Mouse (Mus musculus) kidney, adult 8-10 months (tissue): ENCODE measurements around the gene Gpr171.
"Not testable (repeated sequence)": the region's sequence is repeated elsewhere in the genome, so short reads cannot be mapped to it uniquely, and the experiment has no call there.

ENCODE experiments used
- DNase-seq, 2 experiments: peaks; one replicate each; pipeline ENCODE4 v3.0.0; 2022

Gpr171 gene

DNA sequence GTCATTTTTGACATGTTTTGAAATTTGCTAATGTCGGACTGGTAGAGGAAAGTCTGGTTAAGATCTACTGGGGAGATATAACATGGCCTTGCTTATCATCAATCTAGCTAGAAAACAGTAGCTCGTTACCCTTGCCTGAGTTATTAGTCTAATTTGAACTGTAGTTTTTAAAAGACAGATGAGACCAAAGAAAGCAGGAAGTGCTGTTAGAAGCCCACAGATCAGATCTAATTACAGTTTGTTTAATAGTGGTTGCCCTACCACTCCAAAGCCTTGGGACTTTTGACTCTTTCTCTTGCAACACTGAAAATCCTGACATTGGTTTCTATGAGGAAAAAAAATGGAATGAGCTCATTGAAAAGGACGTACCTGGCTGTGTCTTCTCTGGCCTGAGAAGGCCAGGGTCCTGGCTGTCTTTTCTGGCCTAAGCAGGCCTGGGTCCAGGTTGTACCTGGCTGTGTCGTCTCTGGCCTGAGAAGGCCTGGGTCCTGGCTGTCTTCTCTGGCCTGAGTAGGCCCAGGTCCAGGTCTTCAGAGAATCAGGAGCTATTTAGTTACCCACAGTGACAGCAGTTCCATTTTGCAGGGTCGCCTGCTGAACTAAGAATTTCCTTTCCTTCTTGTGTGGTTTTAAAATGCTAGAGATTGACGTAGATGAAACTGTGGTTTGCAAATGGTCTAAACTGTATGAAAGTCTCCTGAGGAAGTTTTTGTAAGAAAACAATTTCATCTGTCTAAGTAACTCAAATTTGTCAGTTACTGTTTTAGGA is at the start of gene Gpr171:
Gene Gpr171 (minus strand): TSS at position 604 of the 769 bp plus-strand sequence.
- DNase-seq: no peak

DNA sequence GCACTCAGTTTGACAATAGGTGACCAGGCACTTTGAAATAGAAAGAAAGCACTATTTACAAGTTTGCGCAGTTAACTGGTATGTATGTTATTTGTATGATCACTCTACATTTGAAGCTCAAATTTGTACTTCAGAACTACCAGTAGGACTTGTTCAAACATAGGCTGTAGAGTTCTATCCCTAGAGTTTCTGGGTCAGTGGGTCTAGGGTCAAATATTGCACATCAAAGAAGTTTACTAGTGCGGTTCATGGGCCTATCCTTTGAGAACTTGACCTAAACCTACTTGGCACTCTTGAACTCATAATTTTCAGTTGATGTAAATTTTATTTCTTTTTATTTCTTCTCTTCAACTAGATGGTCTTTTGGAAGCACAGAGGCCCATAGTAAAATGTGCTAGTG is 49.0 kb upstream of the Gpr171 start:
- DNase-seq: no peak

DNA sequence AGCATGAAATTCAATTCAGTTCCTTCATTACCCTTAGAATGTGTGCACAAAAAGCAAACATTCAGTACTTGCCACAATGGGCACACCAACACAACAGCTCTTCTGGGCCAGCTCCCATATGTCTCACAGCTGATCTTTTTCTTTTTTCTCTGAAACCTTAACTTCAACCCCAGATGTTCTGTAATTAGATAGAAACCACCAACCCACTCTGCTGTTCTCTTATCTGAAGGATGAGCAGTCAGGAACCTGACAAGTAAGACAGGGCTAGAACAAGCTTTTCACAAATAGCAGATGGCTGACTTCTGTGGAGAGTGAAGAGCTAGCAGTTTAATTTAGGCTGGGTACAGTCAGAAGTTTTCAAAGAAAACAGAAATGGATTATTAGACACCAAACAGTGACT is 48.0 kb upstream of the Gpr171 start:
- no peak for DNase-seq

DNA sequence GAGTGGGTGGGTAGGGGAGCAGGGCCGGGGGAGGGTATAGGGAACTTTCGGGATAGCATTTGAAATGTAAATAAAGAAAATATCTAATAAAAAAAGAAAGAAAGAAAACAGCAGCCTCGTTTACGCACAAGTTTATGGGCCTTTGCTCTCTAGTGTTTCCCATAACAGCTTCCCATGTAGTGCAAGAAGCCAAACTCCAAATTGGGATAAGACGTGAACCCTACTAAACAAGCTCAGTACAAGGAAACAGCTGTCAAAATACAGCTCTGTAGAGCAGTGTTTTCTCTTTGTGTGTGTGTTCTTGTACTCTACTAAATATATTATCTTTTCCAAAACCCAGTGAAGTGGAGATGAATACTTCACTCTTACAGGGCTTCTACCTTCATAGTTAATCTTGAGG is 43.6 kb upstream of the Gpr171 start:
- no peak for DNase-seq

DNA sequence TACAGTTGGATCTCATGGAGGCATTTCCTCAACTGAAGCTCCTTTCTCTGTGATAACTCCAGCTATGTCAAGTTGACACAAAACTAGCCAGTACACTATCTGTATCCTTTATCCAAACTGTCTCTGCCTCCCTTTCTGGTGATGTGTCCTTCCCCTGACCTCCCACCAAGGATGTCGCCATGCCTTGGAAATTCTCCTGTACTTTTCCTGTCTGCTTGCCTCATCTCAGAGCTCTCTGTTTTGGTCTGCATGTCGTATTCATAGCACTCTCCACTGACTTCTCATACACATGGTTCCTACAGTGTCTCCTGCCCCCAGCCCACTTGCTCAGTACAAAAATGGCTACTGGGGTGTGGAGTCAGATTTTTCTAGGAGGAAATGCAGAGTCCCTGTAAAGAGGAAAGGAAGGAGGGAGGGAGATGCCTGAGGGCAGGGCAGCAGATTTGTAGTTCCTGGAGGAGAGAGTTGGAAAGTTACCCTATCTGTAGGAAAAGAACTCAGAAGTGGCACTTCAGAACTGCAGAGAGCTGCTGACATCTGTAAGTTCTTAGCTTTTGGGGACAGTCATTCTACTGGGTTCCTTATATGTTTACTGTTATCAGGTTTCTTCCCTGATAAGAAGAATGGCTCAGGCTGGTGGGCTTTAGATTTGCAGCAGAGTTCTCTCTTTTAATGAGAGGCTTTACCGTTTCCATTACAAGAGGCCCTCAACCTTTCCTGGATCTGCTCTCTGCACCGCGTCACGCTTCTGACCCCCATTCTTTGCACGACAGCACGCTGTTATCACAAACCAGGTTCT is 40.1 kb upstream of the Gpr171 start:
- DNase-seq: no peak

DNA sequence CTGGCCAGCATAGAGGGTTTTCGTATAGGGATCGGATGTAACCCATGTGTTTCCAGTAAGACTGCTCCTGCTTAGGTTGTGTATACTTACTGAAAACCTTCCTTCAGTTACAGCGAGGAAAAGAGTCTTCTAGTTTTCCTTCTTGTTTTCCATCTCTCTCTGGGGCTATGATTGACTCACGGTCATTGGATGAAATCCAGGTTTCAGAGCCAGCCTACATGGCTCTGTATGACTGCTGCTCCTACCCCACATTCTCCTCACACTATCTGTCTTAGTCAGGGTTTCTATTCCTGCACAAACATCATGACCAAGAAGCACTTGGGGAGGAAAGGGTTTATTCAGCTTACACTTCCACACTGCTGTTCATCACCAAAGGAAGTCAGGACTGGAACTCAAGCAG is 39.3 kb upstream of the Gpr171 start:
- DNase-seq: not testable (repeated sequence)

DNA sequence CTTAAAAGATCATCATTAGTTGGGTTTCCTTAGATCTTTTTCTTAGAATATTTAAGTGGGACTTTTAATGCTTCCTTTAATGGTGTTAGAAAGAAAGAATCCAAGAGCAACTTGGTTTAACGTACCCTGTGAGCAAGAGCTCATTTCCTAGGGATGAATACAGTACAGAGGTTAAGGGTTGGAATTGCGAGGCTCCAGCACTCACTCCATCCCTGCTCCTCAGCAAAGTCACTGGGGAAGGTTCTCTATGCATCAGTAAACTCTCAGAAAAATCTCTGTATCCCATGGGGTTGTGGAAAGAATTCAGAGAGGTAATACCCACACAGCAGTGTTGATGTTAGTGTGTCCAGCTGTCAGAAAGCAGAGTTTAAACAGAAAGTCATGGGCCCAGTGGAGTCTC is 38.5 kb upstream of the Gpr171 start:
- DNase-seq: no peak

DNA sequence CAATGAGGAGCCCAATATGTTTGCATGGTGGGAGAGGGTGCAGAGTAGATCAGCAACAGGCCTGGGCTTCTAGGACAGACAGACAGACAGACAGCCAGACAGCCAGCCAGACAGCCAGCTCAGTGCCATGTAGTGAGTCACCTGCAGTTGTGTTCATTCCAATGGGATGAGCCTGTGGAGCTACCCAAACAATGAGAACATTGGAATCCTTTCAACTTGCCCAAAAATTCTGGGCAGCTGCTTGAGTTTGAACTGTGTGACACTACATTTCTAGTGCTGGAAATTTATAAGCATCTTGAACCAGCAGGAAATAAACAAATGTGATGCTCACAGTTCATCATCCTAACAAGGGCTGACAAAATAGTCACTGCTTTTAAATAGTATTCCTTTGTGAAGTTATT is 38.0 kb upstream of the Gpr171 start:
- DNase-seq: no peak

DNA sequence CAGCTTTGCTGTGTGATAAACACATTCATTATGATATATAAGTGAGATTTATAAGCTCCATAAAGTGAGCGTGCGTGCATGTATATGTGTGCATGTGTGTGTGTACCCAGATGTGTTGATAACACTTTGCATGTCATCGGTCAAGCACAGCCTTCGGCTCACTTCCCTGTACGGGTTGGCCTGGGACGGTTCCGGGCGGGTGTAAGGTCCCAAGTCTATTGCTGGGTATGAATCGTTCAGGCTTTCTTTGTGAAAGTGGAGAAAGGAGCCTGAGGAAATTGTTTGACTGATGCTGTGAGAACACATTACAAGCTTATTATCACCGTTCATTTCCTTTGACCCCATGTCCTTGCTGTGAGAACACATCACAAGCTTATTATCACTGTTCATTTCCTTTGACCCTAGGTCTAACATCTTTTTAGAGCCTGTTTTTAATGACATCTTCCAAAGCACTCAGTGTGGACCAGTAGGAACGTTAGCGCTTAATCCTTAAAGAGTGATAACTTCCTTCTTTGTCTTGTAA is 37.4 kb upstream of the Gpr171 start:
- DNase-seq: no peak

DNA sequence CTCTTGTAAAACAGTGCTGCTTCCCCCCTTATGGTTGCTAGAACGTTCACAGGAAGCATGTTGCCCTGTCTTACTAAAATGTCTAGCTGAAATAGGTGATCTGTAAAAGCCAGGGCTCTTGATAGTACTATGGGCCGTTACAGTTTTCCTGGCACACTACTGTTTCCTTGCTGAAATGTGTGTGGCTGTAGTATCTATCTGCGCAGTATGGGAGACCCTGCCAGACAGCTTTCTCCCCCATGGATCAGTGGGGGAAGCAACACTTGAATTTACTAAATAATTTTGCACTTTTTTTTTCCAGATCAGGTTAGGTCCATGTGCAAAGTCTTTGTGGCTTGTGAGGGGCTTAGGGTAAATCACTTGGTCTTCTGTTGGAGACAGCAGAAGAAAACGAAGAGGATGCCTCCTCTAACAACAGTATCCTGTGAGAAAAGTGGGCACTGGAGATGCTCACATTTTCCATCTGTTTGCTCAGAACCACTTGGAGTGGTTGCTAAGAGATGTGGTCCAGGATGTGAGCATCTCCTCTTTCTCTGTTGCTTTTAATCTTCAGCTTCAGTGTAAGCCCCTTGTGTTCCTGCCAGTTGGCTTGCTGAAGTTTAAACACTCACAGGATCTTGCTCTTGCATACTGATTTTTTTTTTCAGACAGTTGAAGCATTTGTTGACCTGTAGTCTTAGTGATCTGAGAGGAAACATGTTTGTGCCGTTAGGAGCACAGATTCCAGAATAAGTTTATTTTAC is 34.5 kb upstream of the Gpr171 start:
- no peak for DNase-seq

DNA sequence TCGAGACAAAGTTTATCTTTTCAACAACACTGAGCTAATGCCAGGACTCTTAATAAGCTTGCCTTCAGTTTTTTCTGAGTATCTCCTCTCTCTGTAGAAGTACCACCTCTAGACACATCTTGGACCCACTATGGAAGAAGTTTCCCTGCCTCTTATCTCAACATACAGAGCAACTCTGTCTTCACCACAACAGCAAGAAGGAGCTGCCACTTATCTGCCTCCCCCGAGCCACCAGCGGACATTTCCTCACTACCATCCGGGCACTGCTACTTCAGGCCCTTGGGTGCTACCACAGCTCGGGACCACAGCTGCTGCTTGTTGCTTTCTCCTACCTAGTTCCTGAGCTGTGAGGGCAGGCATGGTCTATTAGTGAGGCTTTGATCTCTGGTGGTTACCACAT is 31.6 kb upstream of the Gpr171 start:
- DNase-seq: no peak

DNA sequence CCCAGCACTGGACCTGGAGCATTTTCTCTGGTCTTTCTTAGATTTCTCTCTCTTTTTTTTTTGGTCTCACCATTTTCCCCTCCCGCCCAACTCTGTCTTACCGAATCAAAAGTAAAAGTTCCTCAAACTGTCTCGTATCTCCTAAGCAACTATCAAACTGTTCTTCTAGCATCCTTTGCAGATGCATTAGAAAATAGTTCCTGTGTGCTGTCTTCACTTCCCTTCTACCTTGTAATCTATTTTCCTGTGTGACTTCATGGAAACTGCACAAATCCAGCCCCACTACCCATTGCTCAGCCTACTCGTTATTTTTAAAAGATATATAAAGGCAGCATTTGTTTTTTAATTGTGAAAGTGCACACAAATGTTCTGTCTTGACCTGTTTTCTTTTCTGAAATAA is 30.3 kb upstream of the Gpr171 start:
- no peak for DNase-seq

DNA sequence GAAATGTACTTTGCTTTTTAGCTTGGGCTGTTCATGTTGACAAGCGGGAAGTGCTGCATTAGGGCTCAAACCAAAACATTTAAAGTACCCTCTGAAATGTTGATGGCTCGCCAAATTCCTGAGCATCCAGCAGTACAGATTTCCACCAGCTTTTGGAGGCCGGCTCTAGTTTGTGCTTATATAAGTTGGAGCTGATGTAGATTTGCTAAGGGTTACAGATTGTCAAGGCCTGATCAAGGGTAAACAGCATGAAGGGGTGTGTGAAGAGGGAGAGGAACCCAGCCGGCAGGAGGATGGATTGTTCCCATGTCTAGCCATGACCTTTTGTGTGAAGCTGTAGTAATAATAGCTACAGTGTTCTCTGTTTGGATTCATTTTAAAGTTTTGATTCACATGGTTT is 29.5 kb upstream of the Gpr171 start:
- no peak for DNase-seq

DNA sequence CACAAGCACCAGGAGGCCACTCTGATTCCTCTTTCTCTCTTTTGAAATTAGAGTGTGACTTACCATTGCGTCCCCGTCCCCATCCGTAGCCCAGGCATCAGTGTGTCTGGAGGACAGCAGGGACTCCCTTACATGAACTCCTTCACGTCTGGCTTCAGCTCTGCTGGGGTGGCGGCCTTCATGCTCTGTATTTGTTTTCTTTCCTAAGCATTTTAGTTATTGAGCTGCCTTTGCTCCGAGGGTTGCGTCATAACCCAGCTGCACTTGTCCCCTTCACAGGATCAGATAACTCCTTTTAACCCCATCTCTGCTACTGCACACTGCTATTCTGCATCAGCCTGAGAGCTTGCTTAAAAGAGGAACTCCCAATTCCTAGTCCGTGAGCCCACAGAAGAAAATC is 28.8 kb upstream of the Gpr171 start:
- no peak for DNase-seq

DNA sequence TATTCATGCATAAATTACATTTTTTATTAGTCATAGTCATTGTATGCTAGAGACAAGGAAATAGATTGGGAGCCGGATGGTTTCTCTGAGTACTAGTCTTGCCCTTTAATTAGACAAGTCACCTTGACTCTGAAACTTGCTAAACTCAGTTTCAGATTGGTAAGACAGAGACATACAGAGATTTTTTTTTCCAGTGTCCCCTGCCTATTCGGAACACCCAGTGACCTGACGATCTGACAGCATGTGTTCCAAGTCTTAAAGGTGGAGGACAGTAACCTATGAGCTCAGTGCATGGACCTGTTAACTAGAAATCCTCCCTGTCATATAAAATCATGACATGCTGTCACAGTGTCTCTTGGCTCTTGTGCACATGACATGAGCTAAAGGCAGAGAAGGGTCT is 27.9 kb upstream of the Gpr171 start:
- no peak for DNase-seq

DNA sequence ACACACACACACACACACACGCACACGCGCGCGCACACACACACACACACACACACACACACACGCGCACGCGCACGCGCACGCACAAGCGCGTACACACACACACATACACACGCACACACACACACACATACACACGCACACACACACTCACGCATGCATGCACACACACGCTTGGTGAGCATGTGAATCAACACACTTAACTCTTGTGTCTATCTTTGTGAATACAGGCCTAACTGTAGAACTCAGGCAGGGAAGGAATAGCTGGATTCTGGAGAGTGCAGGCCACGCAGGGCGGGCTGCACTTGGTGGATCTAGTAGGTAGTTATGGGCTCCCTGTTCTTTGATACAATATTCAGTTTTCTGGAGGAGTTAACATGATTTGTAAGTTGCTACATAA is 27.1 kb upstream of the Gpr171 start:
- no peak for DNase-seq

DNA sequence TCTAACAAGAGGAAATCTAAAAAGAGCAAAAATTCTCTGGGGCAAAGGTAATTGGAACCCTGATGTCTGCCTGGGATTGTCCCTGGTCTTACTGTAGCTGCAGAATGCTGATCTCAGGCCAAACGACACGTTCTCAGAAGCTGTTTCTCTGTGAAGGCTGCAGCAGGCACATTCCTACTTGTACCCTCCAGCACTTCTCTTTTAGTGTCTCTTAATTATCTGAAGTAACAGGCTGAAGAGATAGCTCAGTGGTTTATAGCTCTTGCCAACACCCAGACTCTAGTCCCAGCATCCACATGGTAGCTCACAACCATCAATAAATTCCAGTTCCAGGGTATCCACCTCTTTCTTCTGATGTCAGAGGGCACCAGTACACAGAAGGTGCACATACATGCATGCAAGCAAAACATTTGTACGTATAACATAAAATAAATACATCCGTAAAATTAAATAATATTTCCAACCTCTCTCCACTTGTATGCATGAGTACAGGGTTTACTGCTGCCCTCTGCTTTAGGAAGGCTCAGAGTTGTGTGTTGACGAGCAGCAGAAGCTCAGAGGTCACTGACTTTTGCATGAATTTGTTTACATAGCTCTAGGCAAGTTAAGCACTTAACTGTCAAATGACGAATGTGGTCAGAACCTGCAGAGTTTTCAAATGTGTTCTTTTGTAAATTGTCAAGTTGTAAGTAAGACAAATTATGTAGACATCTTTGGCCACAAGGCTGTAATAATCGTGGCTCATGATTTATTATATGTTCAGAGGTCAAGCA is 24.3 kb upstream of the Gpr171 start:
- DNase-seq: no peak

DNA sequence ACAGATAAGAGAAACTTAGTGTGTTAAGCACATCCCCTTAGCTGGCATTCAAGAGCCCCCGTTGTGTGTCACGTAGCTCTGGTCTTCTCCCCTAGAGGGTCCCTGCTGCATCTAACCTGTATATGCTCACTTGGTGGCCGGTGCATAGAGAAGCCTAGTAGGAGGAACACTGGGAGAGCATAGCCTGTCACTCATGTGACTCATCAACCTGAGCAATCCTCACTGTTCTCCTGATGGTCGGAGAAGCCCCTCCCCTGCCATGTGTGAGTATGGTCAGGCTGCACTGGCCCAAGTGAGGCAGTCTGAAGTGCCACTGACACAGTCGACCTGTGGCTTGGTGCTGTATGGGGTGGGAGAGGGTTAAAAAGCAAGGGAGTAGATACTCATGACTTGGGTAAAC is 23.4 kb upstream of the Gpr171 start:
- no peak for DNase-seq

DNA sequence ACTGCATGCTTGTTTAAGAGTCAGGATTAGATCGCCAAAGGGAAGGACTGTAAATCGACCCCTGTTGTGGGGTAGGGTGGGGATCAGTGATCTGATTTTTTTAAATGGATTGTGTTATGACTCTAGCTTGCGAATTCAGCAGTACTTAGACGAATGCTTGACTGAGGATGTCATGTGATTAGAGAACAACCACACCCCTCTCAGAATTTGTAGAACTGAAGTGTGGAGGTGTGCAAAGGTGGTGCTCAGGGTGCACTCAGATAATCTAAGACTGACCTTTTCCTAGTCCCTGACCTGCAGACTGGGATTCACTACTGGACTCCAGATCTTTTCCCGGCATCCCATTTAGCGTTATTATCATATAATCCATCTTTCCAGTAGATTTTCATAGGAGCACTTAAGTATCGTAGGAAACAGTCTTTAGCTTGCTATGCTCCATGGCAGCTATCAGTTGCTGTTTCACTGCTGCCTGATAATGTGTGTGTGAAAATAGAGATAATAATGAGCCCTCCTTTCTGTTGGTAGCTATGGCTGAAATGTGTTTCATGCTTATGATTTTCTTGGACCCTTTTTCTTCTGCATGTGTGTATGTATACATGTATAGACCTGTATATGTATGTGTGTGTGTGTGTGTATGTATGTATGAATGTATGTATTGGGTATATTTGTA is 20.3 kb upstream of the Gpr171 start:
- no peak for DNase-seq

DNA sequence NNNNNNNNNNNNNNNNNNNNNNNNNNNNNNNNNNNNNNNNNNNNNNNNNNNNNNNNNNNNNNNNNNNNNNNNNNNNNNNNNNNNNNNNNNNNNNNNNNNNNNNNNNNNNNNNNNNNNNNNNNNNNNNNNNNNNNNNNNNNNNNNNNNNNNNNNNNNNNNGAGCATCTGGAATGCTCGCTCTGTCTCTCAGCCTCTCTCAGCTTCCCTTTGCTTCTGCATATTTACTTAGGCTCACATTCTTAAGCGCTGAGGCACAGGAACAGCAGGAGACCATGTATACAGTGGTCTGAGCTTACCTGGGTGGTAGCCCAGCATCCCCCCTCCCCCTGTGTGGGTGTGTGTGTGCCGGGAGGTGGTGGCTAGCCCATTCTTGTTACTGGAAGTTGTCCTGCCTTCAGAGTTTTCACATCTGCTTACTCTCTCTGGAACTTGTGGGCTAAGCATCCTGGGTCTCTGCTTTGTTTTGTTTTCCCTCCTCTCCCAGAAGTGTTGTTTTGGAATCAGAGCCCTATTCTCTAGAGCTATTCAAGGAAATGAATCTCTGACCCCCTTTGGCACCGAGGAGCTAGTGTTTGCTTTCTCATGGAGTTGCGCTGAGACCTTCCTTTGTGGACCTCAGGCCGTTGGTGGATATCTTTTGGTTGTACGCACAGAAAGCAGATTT is 19.6 kb upstream of the Gpr171 start:
- no peak for DNase-seq

DNA sequence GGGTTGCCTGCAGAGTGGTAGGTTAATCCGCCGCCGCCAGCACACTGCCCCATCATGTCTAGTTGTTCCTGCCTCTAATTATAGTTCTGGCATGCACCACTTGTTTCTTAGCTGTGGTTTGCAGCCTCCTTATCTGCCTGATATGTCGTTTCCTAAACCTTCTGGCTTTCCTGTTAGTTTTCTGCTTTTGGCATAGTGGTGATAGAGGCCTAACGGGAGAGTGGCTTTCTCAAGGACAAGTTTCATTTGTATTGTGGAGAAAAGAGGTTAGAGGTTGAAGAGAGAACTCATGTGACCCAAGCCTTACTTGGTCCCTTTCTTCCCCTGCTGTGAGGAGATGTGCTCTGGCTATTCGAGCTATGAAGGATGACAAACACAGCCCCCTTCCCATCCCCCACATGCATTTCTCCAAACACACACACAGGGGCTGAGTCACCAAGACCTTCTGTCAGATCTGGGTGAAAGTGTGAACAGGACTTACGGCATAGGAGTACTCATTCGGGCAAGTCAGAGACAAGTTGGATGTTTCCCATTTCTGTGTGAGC is 12.4 kb upstream of the Gpr171 start:
- DNase-seq: no peak
